Mouse (Mus musculus): Measurements from ENCODE around the gene Cpxcr1. TPM values are rescaled to one million over a fixed set of nuclear protein-coding genes. Genes with fewer than 3 reads are reported as not detected.

The Cpxcr1 gene
- polyA plus RNA-seq (2014; fragmentation: Nextera tagmentation; extraction: Ambion mirVana) = not detected in 2 replicates

DNA sequence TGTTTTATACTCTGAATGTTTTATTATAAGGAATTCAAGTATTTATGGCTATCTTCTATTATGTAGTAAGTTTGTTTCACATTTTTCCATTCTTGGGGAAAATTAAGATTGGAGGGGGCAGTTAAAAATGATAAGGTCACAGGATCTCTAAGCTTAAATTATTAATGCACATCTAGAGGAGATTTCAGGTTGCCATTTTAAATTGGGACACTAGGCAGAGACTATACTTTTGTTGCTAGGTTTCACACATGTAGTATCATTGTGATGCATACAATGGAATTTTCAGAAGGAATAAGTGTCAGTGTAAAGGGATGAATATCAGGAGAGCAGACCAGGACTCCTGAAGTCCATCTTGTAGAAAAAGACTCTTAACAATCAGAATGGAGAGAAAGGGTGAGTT is at the start of gene Cpxcr1:
Cpxcr1 (plus strand) TSS at position 301 of the 400 bp plus-strand sequence.
- H3K4me1 ChIP-seq (replicated peaks; ENCODE audit: control insufficient read depth, insufficient read depth, low read length) = no peaks in the 10 kb centered on the region
- ATAC-seq (ENCODE audit: low FRiP score) (no peak), DNase-seq (ENCODE audit: low spot score) (no peak)
- no peak within 1 kb of the TSS for H3K27ac ChIP-seq
- H3K4me3 ChIP-seq (replicated peaks; ENCODE audit: low read length) = no peak within 1 kb of the TSS
- no peak within 1 kb of the TSS for H3K9ac ChIP-seq
- no peaks in the 10 kb centered on the region for H3K27me3 ChIP-seq (ENCODE audit: control insufficient read depth, insufficient read depth, low read length)
- H3K36me3 ChIP-seq (replicated peaks; ENCODE audit: control insufficient read depth, insufficient read depth) = no peaks in the 10 kb centered on the region
- H3K9me3 ChIP-seq (ENCODE audit: control insufficient read depth, low read length) = no peaks in the 10 kb centered on the region
- no peak within 1 kb of the TSS for H3K4me2 ChIP-seq (replicated peaks)

Other genes with a start within 250 kb of the Cpxcr1 start
- not detected in 2 replicates for gene H2afb2, start 232.2 kb downstream of the Cpxcr1 start, polyA plus RNA-seq (2014; fragmentation: Nextera tagmentation; extraction: Ambion mirVana)